Mouse (Mus musculus): ENCODE results near the gene Tsr3.
"Not testable (repeated sequence)": the region's sequence is repeated elsewhere in the genome, so short reads cannot be mapped to it uniquely, and the experiment has no call there.

Gene Tsr3

DNA sequence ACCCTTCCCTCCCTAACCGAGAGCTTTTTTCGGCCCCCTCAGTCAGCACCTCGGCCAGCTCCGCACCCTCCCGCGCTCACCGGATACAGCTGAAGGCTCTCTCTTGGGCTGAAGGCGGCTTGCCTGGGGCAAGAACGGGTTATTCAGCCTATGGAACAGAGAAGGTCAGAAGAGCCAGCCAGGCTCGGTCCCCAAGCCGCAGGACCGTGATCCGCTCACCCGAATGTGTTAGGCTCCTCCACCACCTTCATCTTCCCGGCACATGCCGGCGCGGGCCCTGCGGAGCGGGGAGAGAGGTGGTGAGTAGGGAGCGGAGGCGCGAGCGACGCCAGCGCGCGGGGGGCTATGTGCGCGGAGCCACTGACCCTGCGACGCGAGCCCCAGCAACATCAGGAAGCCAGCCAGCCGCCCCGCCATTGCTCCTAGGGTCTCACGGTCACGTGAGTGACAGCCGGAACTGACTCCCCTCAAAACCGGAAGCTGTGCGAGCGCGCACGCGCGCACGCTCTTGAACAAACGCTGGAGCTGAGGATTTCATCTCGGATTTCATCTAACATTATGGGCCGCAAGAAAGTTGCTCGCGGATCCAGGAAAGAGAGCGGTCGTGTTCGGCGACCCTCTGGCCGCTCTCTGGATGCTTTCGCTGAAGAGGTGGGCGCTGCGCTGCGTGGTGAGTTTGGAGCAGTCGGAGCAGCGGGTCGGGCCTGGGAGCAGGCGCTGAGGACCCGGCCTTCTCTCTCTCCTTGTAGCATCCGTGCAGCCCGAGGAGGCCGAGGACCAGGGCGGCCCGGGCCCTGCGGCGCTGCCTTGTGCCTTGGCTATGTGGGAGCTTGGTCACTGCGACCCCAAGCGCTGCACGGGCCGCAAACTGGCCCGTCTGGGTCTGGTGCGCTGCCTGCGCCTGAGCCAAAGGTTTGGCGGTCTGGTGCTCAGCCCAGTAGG, at the start of gene Tsr3, which contains the start of gene Gnptg:
Gene Tsr3, plus strand, starts transcription at position 476 of the 942 bp plus-strand sequence.
Gene Gnptg, minus strand, starts transcription at position 430 of the 942 bp plus-strand sequence.
- peak; percentile 87 for DNase-seq (ENCODE audit: low spot score)

DNA sequence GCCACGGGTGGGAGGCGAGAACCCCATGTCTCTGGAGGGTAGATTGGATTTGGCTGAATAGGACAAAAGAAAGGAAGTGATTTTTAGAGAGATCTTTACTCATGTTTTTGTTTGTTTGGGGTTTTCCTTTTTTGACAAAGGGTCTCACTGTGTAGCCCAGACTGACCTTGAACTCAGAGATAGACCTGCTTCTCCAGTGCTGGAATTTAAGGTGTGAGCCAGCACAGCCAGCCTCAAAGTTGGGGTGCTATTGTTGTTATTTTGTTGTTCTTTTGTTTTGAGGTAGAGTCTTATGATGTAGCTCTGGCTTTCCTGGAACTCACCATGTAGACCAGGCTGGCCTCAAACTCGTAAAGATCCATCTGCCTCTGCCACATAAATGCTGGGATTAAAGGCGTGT, 37.6 kb upstream of the Tsr3 start:
- DNase-seq (ENCODE audit: low spot score), result no peak

DNA sequence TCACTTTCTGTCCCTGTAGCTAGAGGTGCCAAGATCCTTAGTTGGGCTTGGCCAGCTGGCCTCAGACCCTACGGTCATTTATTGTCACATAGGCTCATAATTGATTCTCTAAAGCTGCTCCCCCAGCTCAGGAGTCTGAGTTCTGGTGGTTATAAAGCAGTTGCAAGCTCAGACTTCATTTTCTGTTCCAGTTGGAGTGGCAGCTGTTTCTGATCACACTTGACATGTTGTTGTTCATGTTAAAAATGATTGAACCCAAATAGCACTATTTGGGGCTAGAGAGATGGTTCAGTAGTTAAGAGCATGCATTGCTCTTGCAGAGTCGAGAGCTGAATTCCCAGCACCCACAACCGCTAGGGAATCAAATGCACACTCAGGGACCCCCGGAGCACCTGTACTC, 30.0 kb upstream of the Tsr3 start:
- no peak for DNase-seq (ENCODE audit: low spot score)

DNA sequence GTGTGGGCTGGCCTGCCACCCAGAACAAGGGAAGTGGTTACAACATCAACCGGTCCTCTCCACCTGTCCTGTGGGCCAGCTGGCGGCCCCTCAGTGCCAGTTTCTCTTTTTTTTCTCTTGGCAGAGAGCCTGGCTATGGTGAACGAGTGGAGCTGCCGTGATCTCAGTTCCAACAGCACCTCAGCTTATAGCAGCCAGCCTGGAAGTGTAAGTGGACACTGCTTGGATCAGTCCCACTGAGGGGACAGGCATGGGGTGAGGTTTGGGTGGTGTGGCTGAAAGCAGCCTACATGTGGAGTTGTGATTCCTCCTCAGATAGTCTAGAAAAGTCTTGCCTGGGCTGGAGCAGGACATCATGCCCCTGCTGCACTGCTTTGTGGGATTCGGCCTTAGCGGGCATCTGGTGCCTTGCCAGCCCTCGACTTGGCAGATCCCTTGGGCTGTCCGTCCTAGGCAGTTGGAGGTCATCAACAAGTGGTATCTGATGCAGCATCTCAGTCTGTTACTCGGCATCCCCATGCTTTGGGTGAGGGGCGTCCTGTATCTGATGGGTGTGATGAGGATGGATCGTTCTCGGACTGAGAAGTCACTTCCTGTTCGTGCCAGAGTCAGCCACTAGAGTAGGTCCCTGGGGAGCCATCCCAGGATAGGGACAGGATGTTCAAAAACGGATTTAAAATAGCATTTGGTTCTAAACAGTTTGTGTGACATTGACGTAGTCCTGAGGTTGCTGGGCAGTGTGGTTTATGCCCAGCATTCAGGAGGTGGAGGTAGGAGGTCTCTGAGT, 29.1 kb upstream of the Tsr3 start:
- no peak for DNase-seq (ENCODE audit: low spot score)

DNA sequence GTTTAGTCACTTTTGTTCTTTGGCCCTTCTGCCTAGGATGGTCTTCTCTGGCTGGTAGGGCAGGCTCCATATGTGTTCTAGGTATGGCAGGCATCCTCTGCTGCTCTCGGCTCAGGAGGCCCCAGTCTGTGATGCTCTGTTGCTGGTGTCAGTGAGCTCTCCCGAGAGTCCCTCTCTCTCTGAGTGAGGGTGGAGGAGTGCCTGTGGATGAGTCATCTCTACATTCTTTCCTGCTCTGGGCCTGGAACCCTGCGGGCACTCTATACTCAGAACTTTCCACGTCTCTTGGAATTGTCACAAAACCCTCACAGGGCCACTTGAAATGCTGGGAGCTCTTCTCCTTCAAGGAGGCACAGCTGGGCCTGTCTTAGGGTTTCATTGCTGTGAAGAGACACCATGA, 28.3 kb upstream of the Tsr3 start:
- no peak for DNase-seq (ENCODE audit: low spot score)

DNA sequence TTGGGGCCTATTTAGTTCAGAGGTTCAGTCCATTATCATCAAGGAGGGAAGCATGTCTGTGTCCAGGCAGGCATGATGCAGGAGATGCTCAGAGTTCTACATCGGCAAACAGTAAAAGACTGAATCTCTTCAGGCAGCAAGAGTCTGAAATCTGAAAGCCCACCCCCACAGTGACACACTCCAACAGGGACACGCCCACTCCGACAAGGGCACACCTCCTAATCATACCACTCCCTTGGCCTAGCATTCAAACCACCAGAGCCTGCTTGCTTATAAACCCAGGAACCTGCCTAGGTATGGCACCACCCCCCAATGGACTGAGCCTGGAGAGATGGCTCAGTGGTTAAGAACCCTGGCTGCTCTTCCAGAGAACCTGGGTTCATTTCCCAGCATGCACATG, 24.5 kb upstream of the Tsr3 start:
- DNase-seq (ENCODE audit: low spot score), result no peak

DNA sequence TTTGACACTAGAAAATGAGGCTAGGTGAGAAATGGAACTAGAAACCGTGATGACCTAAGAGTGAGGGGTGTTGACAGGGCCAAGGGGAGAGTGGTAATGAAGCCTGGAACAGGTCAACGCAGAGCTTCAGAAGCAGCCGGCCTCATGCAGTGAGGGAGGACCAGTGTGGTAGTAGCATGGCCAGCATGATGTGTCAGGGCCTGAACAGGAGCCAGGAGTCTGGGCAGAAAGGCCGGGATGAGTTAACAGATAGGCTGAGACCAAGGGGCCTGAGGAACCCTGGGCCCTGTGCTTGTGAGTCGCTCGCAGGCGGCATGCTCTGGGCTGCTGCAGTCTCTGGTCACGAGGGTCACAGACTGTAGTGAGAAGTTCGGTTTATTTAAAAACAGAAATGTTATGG, 21.0 kb upstream of the Tsr3 start:
- DNase-seq (ENCODE audit: low spot score), result no peak

DNA sequence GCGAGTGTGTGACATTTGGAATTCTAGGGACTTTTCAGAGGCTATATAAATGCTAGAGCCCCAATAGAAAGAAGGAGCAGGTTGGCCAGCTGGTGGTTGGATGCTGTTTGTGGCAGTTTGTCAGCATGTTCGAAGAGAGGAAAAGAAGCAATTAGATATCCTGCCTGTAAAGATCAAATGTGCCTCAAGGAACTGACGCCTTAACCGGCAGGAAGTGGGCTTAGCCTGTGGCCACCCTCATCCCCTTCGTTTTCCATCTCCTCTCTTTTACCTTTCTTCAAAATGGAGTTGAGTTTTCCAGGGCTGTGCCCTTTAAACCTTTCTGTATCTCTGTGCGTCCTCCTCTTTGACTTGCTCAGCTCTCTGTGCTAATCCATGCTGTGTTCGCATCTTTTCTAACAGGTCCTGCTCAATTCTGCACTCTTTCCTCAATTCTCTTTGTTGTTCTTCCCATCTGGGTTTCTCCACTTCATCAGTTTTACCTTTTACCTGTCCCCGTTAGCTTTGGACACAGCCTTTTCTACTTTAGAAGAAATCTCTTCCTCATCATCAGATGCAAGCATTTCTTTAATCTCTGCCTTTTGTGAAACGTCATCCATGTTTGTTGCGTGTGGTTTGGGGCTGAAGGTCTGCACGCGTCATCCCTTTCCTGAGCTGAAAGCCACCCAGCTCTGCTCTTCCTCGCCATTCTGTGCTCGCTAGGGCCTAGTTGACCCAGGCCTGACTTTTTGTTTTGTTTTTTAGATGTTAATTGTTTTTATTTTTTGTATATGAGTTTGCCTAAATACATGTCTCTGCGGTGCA, 20.3 kb upstream of the Tsr3 start:
- DNase-seq (ENCODE audit: low spot score), result no peak

DNA sequence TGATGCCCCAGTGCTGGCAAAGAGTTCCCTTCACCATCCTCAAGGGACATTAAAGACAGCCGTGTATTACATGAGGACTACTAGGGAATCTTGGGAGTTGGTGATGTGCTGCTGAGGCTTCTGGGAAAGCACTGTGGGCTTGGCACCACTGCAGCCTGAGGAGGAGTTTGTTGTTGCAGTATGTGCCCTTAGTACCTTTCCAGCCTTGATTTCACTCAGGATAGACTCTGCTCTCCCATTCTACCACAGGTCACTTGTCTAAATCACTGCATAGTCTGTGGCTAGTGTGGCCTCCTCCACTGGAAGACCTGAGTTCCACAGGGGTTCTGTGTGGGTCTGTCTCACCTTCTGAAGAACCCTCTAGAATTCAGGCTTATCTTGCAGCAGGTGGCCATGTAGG, 19.2 kb upstream of the Tsr3 start:
- no peak for DNase-seq (ENCODE audit: low spot score)

DNA sequence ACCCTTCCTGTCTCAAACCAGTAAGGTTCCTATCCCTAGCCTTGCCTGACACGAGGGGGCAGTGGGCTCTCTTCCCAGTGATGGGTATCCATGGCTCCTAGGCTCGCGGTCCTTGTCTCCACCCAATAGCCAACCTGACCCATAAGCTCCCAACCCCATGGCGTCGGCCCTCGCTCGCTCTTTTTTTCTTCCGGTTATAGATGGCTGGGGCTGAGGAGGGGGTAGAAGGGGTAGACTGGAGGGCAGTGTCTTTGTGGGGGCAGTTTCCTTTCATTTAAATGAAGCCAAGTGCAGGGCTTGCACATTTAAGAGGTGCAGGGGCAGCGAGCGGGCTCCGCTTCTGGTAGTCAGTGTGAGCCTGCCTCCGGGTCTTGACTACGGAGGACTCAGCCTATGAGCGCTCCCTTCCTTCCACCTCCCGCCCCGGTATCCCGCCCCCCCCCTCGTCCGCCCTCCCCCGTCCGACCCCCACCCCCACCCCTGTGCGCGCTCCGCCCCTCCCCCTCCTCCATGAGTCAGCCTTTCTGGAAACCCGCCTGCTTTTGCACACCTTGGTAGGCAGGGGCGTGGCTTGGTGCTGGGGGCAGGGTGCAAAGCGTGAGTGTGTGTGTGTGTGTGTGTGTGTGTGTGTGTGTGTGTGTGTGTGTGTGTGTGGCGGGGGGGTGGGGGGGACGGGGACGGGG, 18.0 kb upstream of the Tsr3 start:
- peak; percentile 81 for DNase-seq (ENCODE audit: low spot score)

DNA sequence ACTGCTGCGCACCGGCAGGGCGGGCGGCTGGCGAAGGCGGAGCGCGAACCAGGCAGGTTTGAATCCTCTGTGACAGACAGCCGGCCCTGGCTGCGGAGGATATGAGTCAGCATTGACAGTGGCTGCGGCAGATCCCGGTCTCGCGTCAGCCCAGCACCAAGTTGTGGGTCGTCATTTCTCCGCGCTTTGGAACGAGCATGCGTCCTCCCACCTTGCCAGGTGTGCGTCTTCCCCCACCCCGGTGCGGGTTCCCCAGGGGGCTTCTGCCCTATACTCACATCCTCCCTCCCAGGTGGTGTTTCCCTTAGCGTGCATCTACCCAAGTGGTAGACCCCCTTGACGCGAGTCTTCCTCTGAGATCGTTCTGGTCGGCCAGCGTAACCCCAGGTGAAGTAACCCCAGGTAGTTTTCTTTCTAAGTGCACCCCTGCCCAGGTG, 17.4 kb upstream of the Tsr3 start:
- not testable (repeated sequence) for DNase-seq (ENCODE audit: low spot score)

DNA sequence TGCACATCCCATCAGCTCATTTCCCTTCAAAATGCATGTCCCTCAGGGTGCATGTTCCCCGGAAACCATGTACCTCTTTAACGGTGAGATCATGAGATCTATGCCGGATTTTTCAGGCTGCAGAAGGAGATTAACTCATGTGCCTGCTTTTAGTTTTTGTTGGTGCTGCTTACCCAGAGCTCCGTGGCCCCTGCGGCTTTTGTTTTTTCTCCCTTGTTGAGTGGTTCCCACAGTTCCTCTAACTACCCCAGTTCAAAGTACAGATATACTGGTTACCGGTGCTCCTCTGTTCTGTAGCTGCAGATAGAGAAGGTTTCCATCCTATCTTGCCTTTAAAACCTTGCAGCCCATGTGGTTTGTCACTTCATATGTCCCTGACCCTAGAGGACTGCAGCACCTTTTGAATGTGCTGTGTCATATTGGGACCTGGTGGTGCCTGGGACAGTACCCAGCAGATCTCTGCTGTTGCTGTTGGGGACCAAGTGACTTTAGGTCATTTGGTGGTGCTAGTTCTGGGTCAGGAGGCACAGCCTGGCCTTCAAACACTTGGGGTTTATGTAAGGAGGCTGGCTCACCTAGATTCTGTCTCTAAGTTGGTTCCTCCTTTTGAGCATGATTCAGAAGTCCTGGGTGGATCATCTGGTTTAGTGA, 16.9 kb upstream of the Tsr3 start:
- DNase-seq (ENCODE audit: low spot score), result no peak

DNA sequence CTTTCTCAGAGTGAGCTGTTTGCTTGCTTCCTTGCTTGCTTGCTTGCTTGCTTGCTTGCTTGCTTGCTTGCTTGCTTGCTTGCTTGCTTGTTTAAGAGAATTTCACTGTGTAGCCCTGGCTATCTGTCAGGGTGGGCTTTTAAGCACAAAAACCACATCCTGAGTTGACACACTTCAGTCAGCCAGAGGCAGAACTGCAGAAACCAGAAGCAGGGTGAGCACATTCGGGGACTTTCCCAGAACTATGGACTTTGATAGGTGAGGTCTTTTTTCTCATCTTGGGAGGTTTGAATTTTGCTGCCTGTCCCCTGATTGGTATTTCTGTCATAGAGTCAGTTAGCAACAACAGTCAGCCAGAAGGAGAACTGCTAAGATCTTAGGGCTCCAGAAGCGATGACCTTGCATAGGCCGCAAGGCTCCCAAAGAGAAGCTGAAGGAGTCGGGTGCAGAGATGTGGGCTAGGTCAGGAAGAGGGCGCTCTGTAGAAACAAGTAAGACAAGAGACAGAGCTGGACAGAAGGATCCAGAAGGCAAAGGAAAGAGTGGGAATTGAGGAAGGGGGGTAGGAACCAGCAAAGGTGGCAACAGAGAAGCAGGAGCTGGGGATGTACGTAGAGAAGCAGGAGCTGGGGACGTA, 15.3 kb upstream of the Tsr3 start:
- DNase-seq (ENCODE audit: low spot score), result no peak

DNA sequence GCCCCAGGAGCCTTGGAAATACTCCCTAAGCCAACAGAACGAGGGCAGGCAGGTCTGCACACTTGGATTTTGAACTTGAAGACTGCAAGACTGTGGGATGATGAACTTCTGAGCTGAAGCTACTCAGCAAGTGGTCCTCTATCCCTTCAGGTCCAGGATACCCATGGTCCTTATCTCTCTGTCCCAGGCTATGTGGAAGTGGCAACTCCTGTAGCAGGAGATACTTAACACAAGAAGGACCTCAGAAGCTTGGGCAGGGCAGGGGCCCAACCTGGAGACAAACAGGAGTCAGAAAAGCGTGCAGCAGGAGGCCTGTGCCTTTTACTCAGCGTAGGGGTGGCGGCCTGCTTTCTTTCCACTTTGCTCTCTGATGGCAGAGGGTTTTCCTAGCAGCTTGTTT, 14.3 kb upstream of the Tsr3 start:
- no peak for DNase-seq (ENCODE audit: low spot score)

DNA sequence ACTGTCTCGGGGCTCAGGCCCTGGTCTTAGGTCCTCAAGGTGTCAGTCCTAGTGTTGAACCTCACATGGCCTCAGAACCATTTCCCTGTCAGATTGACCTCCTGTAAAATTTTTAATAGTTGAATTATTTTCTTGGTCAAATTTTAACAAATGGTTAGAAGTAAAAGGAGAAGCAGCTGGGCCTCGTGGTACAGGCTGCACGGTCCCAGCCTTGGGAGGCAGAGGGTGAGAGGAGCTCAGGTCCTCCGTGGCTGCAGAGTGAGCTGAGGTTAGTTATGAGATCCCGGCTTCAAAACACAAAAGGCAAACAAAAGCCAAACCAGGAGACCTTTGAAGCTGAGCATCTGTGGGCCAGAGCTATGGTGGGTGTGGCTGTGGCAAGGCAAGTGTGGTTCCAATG, 12.0 kb upstream of the Tsr3 start:
- no peak for DNase-seq (ENCODE audit: low spot score)

DNA sequence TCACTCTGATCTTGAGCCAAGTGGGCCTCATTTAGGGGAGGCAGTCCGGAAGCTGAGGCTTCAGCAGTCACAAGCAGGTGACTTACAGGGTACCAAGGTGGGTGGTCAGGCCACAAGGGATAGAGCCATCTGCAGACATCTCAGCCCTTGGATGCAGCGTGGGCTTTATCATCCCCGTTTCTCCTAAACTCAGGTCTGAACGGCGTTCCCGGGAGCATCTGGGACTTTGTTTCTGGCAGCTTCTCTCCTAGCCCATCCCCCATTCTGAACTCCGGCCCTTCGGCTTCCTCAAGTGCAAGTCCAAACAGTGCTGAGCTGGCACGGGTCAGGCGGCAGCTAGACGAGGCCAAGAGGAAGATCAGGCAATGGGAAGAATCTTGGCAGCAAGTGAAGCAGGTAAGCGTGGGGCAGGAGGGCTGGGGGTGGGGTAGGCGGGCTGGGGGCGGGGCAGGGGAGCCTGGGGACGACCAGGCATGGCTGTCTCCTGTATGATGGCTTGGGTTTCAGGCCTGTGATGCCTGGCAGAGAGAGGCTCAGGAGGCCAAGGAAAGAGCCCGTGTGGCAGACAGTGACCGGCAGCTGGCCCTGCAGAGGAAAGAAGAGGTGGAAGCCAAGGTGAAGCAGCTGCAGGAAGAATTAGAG, 9.8 kb upstream of the Tsr3 start:
- not testable (repeated sequence) for DNase-seq (ENCODE audit: low spot score)

DNA sequence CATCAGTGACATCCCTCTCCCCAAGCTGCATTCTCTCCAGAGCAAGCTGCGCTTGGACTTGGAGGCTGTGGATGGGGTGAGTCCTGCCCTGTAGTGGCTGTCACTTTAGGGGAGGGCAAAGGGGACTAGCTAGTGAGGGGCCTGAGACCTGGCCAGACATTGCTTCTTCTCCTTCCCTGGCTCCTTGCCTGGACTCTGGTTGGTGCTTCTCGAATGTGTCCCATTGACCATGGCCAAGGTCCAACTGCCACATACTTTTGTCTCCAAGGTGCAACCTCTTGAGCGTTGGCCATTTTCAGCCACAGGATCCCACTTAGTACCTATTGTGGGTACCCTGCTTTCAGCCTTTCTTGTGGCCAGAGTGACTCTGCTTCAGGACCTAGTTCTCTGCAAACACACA, 9.3 kb upstream of the Tsr3 start:
- DNase-seq (ENCODE audit: low spot score), result no peak

DNA sequence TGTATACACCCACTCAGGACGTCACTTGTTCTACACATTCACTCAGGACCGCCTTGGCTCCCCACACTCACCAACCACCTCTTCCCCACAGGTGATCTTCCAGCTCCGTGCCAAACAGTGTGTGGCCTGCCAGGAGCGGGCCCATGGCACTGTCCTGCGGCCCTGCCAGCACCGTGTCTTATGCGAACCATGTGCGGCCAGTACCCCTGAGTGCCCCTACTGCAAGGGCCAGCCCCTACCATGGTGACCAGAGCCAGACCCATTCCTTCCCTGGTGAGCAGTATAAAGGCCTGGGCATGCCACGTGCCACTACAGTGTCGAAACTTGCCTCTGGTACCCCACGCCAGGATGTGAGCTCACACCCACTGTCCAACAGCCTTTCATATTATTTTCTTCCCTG, 8.3 kb upstream of the Tsr3 start:
- DNase-seq (ENCODE audit: low spot score), result not testable (repeated sequence)

DNA sequence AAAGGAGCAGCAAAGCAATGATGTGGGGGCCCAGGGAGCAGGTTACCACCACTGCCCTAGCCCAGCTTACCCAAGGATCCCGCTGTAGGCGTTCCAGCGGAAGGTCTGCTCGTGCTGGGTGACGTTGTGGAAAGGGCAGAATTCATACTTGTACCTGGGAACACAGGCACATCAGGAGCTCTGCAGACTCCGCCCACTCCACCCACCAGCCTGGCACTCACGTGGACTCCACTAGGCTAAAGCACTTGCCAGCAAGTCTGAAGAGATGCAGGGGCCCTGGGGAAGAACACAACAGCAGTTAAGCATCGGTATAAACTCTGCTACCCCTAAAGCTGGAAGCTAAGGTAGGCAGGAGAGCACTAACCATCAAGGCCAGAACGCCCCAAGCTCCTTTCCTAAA, 4.3 kb upstream of the Tsr3 start:
- DNase-seq (ENCODE audit: low spot score), result no peak

DNA sequence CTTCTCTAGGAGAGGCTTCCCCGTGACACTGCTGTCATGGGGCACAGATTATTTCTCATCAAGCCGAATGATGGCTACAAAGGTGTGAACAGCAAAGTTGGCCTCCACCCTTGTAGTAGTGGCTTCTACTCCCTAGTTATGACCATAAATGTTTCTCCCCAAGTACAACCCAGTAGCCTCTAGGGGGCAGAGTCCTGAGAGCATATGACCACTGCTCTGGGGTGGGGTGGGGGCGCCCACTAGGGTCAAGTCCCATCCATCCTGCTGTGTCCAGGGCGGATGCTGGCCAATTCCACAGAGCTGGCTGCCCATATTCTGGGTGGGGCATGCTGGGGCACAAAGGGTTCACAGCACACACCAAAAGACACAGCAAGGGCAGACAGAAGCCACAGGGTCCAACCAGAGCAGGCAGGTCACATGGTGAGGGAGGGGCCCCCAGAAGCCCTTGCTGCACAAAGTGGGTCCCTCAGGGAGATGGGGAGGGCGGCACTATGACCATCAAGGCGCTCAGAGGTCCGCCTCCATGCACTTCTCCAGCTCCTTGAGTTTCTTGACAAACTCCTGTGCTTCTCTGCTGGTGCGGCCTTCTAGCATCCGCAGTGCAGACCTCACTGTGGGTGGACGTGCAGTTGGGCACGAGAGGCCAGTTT, 3.3 kb downstream of the Tsr3 start:
- DNase-seq (ENCODE audit: low spot score), result no peak

Measured in urinary bladder, postnatal 14 days (tissue).